Mouse (Mus musculus): ENCODE data around the gene Atp6v0a1. TPM values are rescaled to one million over a fixed set of nuclear protein-coding genes. Genes with fewer than 3 reads are reported as not detected.

Gene Atp6v0a1
- polyA plus RNA-seq, 1 experiment from 2014 or later, result 34.4 TPM

GRCm38 (mm10) chr11:101053974-101054373 is 44.7 kb downstream of the Atp6v0a1 start:
- Histone ChIP-seq H3K4me2 (replicated peaks) (no peak overlapping the region), H3K4me1 (0 out of 2 replicates have a peak, but pooled peaks cover 4% of the 10 kb centered on the region), H3K9ac (no peak overlapping the region), H3K4me3 (no peak overlapping the region), H3K36me3 (peaks cover 66% of the 10 kb centered on the region), H3K27ac (no peak overlapping the region), H3K27me3 (no peaks in the 10 kb centered on the region), H3K9me3 (no peaks in the 10 kb centered on the region)
- no peak for ATAC-seq (ENCODE audit: low FRiP score, low read depth)
- 92% methylated on average over 1 of the region's 1 CpGs for WGBS

DNA sequence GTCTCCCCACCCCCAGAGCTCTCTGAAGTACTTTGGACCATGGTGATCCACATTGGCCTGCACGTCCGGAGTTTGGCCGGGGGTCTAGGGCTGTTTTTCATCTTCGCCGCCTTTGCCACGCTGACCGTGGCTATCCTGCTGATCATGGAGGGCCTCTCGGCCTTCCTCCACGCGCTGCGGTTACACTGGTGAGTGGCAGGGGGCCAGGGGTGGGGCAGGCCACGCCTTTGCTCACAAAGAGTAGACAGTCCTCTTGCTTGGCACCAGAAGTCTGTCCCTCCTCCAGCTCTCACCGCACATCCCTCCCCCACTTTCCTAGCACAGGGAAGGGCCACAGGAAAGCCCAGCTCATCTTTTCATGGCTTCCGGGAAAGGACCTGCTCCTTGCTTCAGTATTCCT is 46.2 kb downstream of the Atp6v0a1 start:
- peaks cover 52% of the 10 kb centered on the region for H3K36me3 ChIP-seq

GRCm38 (mm10) chr11:101056885-101057284 is 47.6 kb downstream of the Atp6v0a1 start:
- WGBS, result 46% methylated on average over 8 of the region's 8 CpGs
- Histone ChIP-seq H3K4me2 (replicated peaks) (no peak overlapping the region), H3K27ac (no peak overlapping the region), H3K36me3 (peaks cover 48% of the 10 kb centered on the region), H3K4me3 (no peak overlapping the region), H3K27me3 (no peaks in the 10 kb centered on the region), H3K9me3 (no peaks in the 10 kb centered on the region), H3K9ac (0 out of 2 replicates have a peak overlapping the region, but pooled peaks have one; percentile 4), H3K4me1 (peaks cover 9% of the 10 kb centered on the region; the same call in 1 of the 2 replicates)
- no peak for ATAC-seq (ENCODE audit: low FRiP score, low read depth)

More for the DNA sequence above, 46.2 kb downstream of the Atp6v0a1 start:
- Histone ChIP-seq H3K4me1 (peaks cover 7% of the 10 kb centered on the region; the same call in 1 of the 2 replicates), H3K9ac (no peak overlapping the region), H3K27me3 (no peaks in the 10 kb centered on the region), H3K9me3 (no peaks in the 10 kb centered on the region), H3K4me2 (replicated peaks) (no peak overlapping the region), H3K27ac (no peak overlapping the region), H3K4me3 (no peak overlapping the region)
- WGBS, result 89% methylated on average over 14 of the region's 14 CpGs
- ATAC-seq (ENCODE audit: low FRiP score, low read depth), result no peak

DNA sequence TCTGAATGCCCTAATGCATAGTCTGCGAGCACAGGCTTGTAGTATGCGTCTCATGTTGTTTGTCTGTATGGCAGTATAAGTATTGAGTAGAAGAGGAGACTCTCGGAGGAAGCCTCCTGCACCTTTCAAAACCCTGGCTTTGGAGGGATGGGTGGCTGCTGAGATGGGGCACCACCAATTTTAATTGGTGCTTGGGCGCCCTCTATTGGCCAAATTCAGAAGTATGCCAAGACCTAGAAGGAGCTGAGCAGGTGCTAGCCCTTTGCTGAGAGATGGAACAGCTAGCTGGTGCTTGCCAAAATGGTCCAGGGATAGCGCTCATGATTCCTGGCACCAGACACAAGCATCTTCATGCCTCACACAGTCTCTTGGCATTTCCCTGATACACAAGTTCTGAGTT is 48.6 kb downstream of the Atp6v0a1 start:
- no peak overlapping the region for H3K4me3 ChIP-seq
- no peak overlapping the region for H3K4me2 ChIP-seq (replicated peaks)
- 35% methylated on average over 5 of the region's 5 CpGs for WGBS
- H3K4me1 ChIP-seq, result peaks cover 14% of the 10 kb centered on the region
- no peak overlapping the region for H3K9ac ChIP-seq
- no peaks in the 10 kb centered on the region for H3K27me3 ChIP-seq
- H3K27ac ChIP-seq, result no peak overlapping the region
- no peak for ATAC-seq (ENCODE audit: low FRiP score, low read depth)
- H3K36me3 ChIP-seq, result peaks cover 50% of the 10 kb centered on the region
- H3K9me3 ChIP-seq, result no peaks in the 10 kb centered on the region

GRCm38 (mm10) chr11:101058726-101059125 is 49.5 kb downstream of the Atp6v0a1 start:
- Histone ChIP-seq H3K36me3 (peaks cover 46% of the 10 kb centered on the region), H3K27ac (0 out of 2 replicates have a peak overlapping the region, but pooled peaks have one; percentile 10), H3K4me2 (replicated peaks) (no peak overlapping the region), H3K4me3 (no peak overlapping the region), H3K9ac (0 out of 2 replicates have a peak overlapping the region, but pooled peaks have one; percentile 1), H3K9me3 (no peaks in the 10 kb centered on the region), H3K27me3 (no peaks in the 10 kb centered on the region), H3K4me1 (peaks cover 23% of the 10 kb centered on the region)
- ATAC-seq (ENCODE audit: low FRiP score, low read depth), result no peak
- WGBS, result 59% methylated on average over 5 of the region's 5 CpGs

DNA sequence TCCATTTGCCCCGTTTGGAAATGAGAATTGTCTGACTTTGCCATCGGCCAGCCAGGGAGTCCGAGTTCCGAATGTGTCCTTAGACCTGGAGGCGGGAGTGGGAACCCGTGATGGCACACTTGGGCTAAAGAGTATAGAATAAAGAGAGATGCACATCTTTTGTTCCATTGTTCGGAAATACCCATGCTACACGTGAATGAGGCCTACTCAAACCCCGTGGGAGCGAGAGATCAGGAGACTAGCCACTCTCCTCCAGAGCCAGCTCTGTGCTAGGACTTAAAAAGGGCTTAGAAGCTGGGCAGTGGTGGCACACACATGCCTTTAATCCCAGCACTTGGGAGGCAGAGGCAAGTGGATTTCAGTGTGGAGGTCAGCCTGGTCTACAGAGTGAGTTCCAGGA is 50.2 kb downstream of the Atp6v0a1 start:
- Histone ChIP-seq H3K27ac (no peak overlapping the region; the same call in 1 of the 2 replicates), H3K4me1 (peaks cover 31% of the 10 kb centered on the region), H3K36me3 (peaks cover 41% of the 10 kb centered on the region), H3K9me3 (no peaks in the 10 kb centered on the region), H3K4me2 (replicated peaks) (no peak overlapping the region), H3K4me3 (no peak overlapping the region), H3K9ac (no peak overlapping the region), H3K27me3 (no peaks in the 10 kb centered on the region)
- ATAC-seq (ENCODE audit: low FRiP score, low read depth), result no peak
- WGBS, result 83% methylated on average over 10 of the region's 10 CpGs

GRCm38 (mm10) chr11:101060126-101060525 is 50.9 kb downstream of the Atp6v0a1 start:
- Histone ChIP-seq H3K27ac (peak overlapping the region; percentile 85), H3K9ac (0 out of 2 replicates have a peak overlapping the region, but pooled peaks have one; percentile 31), H3K27me3 (no peaks in the 10 kb centered on the region), H3K4me2 (replicated peaks) (no peak overlapping the region), H3K4me3 (no peak overlapping the region), H3K4me1 (peaks cover 33% of the 10 kb centered on the region), H3K9me3 (no peaks in the 10 kb centered on the region), H3K36me3 (peaks cover 39% of the 10 kb centered on the region)
- 52% methylated on average over 8 of the region's 8 CpGs for WGBS
- no peak for ATAC-seq (ENCODE audit: low FRiP score, low read depth)

DNA sequence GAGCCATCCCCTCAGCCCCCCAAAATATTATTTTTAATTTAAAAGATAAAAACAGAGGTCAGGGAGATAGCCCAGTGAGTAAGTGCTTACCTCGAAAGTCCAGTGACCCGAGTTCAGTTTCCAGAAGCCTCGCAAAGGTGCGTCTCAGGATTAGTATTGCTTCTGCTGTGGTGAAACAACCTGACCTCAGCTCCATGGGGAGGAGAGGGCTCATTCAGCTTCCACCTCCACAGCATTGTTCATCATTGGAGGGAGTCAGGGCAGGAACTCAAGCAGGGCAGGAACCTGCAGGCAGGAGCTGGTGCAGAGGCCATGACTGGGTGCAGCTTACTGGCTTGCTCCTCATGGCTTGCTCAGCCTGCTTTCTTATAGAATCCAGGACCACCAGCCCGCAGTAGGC is 51.8 kb downstream of the Atp6v0a1 start:
- Histone ChIP-seq H3K36me3 (peaks cover 32% of the 10 kb centered on the region), H3K27ac (no peak overlapping the region), H3K9me3 (no peaks in the 10 kb centered on the region), H3K4me2 (replicated peaks) (no peak overlapping the region), H3K4me3 (no peak overlapping the region), H3K4me1 (peaks cover 33% of the 10 kb centered on the region), H3K27me3 (no peaks in the 10 kb centered on the region), H3K9ac (no peak overlapping the region)
- no peak for ATAC-seq (ENCODE audit: low FRiP score, low read depth)
- 88% methylated on average over 5 of the region's 5 CpGs for WGBS

GRCm38 (mm10) chr11:101062165-101062884 is 53.1 kb downstream of the Atp6v0a1 start:
- 0 out of 2 replicates have a peak overlapping the region, but pooled peaks have one; percentile 45 for H3K9ac ChIP-seq
- H3K4me2 ChIP-seq (replicated peaks), result no peak overlapping the region
- H3K27me3 ChIP-seq, result no peaks in the 10 kb centered on the region
- no peaks in the 10 kb centered on the region for H3K9me3 ChIP-seq
- no peak for ATAC-seq (ENCODE audit: low FRiP score, low read depth)
- no peak overlapping the region for H3K4me3 ChIP-seq
- 81% methylated on average over 12 of the region's 12 CpGs for WGBS
- H3K27ac ChIP-seq, result no peak overlapping the region; the same call in 1 of the 2 replicates
- peaks cover 23% of the 10 kb centered on the region for H3K36me3 ChIP-seq
- peaks cover 41% of the 10 kb centered on the region for H3K4me1 ChIP-seq

DNA sequence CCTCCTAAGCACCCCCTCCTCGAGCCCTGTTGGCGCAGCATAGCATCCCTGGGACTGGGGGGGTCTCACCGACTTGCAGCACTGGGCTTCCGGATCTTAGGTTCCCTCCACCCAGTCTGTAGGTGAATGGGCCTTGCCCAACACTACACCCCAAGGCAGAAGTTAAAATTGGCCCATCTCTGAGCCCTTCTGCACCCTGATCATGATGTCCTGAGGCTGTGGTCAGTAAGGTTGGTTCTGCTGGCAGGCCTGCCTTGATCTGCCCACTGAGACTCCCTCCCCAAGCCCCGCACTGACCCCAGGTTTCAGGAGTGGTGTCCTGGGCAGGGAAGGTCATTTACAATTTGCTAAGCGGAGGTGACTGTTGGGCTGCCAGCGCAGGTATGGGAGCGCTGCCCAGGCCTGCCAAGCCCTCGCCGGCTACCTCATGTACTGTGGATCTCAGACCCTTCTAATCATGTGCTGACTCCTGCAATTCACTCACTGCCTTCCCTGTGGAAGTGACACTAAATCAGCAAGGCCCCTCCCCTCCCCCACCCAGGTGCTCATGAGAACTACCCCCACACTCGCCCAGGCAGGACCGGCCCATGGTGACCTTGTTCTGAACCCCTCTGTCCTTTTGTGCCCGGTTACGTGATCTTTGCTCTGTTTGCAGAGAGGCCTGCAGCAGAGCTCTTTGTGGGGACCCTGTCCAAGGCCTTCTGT is 53.9 kb downstream of the Atp6v0a1 start:
- H3K27ac ChIP-seq, result peak overlapping the region; percentile 90
- H3K9ac ChIP-seq, result peak overlapping the region; percentile 45
- H3K9me3 ChIP-seq, result no peaks in the 10 kb centered on the region
- no peak overlapping the region for H3K4me3 ChIP-seq
- H3K36me3 ChIP-seq, result peaks cover 22% of the 10 kb centered on the region
- 0 out of 2 replicates have a peak overlapping the region, but pooled peaks have one; percentile 19 for H3K4me2 ChIP-seq (replicated peaks)
- H3K4me1 ChIP-seq, result peaks cover 41% of the 10 kb centered on the region
- 59% methylated on average over 14 of the region's 14 CpGs for WGBS
- peaks cover 5% of the 10 kb centered on the region for H3K27me3 ChIP-seq
- ATAC-seq (ENCODE audit: low FRiP score, low read depth), result no peak

DNA sequence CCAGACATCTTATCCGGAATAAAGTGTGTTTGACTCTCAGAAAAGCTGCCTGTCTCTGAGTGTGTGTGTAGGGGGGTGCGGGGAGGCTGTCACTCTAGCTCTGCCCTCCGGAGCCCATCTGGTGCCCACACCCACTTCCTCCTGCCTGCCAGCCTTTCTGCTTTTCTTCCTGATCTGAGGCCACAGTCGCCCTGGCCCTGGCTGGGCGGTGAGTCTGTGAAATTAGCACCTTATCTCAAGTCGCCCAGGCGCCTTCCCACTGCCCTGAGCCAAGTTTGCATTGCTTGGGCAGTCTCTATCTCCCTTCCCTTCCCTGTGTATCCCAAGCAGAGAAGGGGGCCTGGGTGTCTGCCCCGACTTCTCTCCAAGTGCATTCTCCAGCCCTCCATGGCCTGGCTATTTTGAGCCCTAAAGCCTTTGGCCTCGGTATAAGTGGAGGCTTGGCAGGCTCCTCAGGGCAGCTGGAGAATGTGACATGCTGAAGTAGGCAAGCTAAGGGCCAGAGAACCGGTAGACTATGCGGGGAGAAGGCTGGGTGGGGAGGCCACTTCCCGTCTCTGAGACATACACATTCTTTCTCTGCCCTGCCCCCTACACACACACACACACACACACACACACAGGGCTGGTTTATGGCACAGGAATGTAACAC is 54.5 kb downstream of the Atp6v0a1 start:
- ATAC-seq (ENCODE audit: low FRiP score, low read depth), result peak; percentile 35; the same call in 1 of the 2 replicates
- Histone ChIP-seq H3K4me2 (replicated peaks) (peak overlapping the region; percentile 19; the same call in 1 of the 2 replicates), H3K27me3 (peaks cover 10% of the 10 kb centered on the region), H3K27ac (peak overlapping the region; percentile 90), H3K36me3 (peaks cover 22% of the 10 kb centered on the region), H3K4me3 (no peak overlapping the region), H3K9ac (peak overlapping the region; percentile 45), H3K4me1 (peaks cover 37% of the 10 kb centered on the region), H3K9me3 (no peaks in the 10 kb centered on the region)
- WGBS, result 30% methylated on average over 12 of the region's 12 CpGs

DNA sequence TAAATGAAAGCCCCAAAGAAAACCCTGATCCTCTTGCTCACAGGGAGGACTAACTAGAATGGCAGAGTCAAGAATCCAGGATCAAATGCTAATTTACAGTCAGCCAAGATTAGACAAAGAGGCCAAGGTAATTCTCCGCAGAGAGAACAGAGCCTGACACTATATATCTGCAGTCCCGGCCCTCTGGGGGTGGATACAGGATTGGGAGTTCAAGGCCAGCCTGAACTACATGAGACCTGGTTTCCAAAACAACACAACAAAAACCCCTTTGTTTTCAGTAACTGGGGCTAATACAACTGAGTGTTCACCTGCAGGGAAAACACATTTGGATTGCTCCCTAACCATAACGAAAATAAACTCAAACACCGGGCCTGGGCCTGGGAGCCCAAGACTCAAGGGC is 55.2 kb downstream of the Atp6v0a1 start:
- H3K4me1 ChIP-seq, result peaks cover 37% of the 10 kb centered on the region
- ATAC-seq (ENCODE audit: low FRiP score, low read depth), result no peak
- H3K27ac ChIP-seq, result peak overlapping the region; percentile 90

More for the DNA sequence above, 55.2 kb downstream of the Atp6v0a1 start:
- Histone ChIP-seq H3K9me3 (no peaks in the 10 kb centered on the region), H3K4me3 (no peak overlapping the region), H3K9ac (0 out of 2 replicates have a peak overlapping the region, but pooled peaks have one; percentile 45), H3K27me3 (peaks cover 11% of the 10 kb centered on the region), H3K4me2 (replicated peaks) (no peak overlapping the region), H3K36me3 (peaks cover 22% of the 10 kb centered on the region)
- WGBS, result 72% methylated on average over 4 of the region's 4 CpGs

Measured in limb, embryonic 13.5 days (tissue).